Mouse (Mus musculus): ENCODE results near the gene Rapsn. TPM values are rescaled to one million over a fixed set of nuclear protein-coding genes. Genes with fewer than 3 reads are reported as not detected.

The Rapsn gene
- polyA plus RNA-seq (2014; fragmentation: Illumina TruSeq; extraction: RNeasy Lipid Tissue Mini Kit (QIAGEN cat#74804); ENCODE audit: low read depth, low replicate concordance): not detected

GRCm38 (mm10) chr2:91035385-91035784 lies at the start of gene Rapsn:
Gene Rapsn (plus strand): TSS chr2:91035620.

GRCm38 (mm10) chr2:91053934-91054382 lies 18.5 kb downstream of the Rapsn start, which contains the start of gene Psmc3:
Gene Psmc3 (plus strand): TSS chr2:91054009.

GRCm38 (mm10) chr2:91070076-91070800 lies 34.8 kb downstream of the Rapsn start, which contains the start of gene Slc39a13:
Gene Slc39a13 (minus strand): TSS chr2:91070417.

GRCm38 (mm10) chr2:91081775-91082695 lies 46.6 kb downstream of the Rapsn start, which contains the start of gene Spi1:
Gene Spi1 (plus strand): TSS chr2:91082390.

Other genes with a start within 250 kb of the Rapsn start
- gene Mtch2, start 188.5 kb upstream of the Rapsn start, polyA plus RNA-seq (2014; fragmentation: Illumina TruSeq; extraction: RNeasy Lipid Tissue Mini Kit (QIAGEN cat#74804); ENCODE audit: low read depth, low replicate concordance): 649 TPM
- not detected for gene C1qtnf4, start 149.8 kb upstream of the Rapsn start, polyA plus RNA-seq (2014; fragmentation: Illumina TruSeq; extraction: RNeasy Lipid Tissue Mini Kit (QIAGEN cat#74804); ENCODE audit: low read depth, low replicate concordance)
- 10.2 TPM for gene Kbtbd4, start 130.9 kb upstream of the Rapsn start, polyA plus RNA-seq (2014; fragmentation: Illumina TruSeq; extraction: RNeasy Lipid Tissue Mini Kit (QIAGEN cat#74804); ENCODE audit: low read depth, low replicate concordance)
- gene Ndufs3, start 130.8 kb upstream of the Rapsn start, polyA plus RNA-seq (2014; fragmentation: Illumina TruSeq; extraction: RNeasy Lipid Tissue Mini Kit (QIAGEN cat#74804); ENCODE audit: low read depth, low replicate concordance): 153 TPM
- 112 TPM for gene Celf1, start 95.2 kb upstream of the Rapsn start, polyA plus RNA-seq (2014; fragmentation: Illumina TruSeq; extraction: RNeasy Lipid Tissue Mini Kit (QIAGEN cat#74804); ENCODE audit: low read depth, low replicate concordance)
- 116 TPM for gene Psmc3, start 18.4 kb downstream of the Rapsn start, polyA plus RNA-seq (2014; fragmentation: Illumina TruSeq; extraction: RNeasy Lipid Tissue Mini Kit (QIAGEN cat#74804); ENCODE audit: low read depth, low replicate concordance)
- 5.2 TPM for gene Slc39a13, start 34.8 kb downstream of the Rapsn start, polyA plus RNA-seq (2014; fragmentation: Illumina TruSeq; extraction: RNeasy Lipid Tissue Mini Kit (QIAGEN cat#74804); ENCODE audit: low read depth, low replicate concordance)
- 3.0 TPM for gene Spi1, start 46.8 kb downstream of the Rapsn start, polyA plus RNA-seq (2014; fragmentation: Illumina TruSeq; extraction: RNeasy Lipid Tissue Mini Kit (QIAGEN cat#74804); ENCODE audit: low read depth, low replicate concordance)
- gene Mybpc3, start 82.5 kb downstream of the Rapsn start, polyA plus RNA-seq (2014; fragmentation: Illumina TruSeq; extraction: RNeasy Lipid Tissue Mini Kit (QIAGEN cat#74804); ENCODE audit: low read depth, low replicate concordance): not detected
- 7.9 TPM for gene Madd, start 148.2 kb downstream of the Rapsn start, polyA plus RNA-seq (2014; fragmentation: Illumina TruSeq; extraction: RNeasy Lipid Tissue Mini Kit (QIAGEN cat#74804); ENCODE audit: low read depth, low replicate concordance)
- gene Nr1h3, start 167.2 kb downstream of the Rapsn start, polyA plus RNA-seq (2014; fragmentation: Illumina TruSeq; extraction: RNeasy Lipid Tissue Mini Kit (QIAGEN cat#74804); ENCODE audit: low read depth, low replicate concordance): 0.44 TPM
- gene Acp2, start 167.3 kb downstream of the Rapsn start, polyA plus RNA-seq (2014; fragmentation: Illumina TruSeq; extraction: RNeasy Lipid Tissue Mini Kit (QIAGEN cat#74804); ENCODE audit: low read depth, low replicate concordance): 35.7 TPM
- gene Ddb2, start 201.4 kb downstream of the Rapsn start, polyA plus RNA-seq (2014; fragmentation: Illumina TruSeq; extraction: RNeasy Lipid Tissue Mini Kit (QIAGEN cat#74804); ENCODE audit: low read depth, low replicate concordance): 31.4 TPM
- 0.95 TPM for gene Pacsin3, start 220.3 kb downstream of the Rapsn start, polyA plus RNA-seq (2014; fragmentation: Illumina TruSeq; extraction: RNeasy Lipid Tissue Mini Kit (QIAGEN cat#74804); ENCODE audit: low read depth, low replicate concordance)
- 14.1 TPM for gene Arfgap2, start 229.4 kb downstream of the Rapsn start, polyA plus RNA-seq (2014; fragmentation: Illumina TruSeq; extraction: RNeasy Lipid Tissue Mini Kit (QIAGEN cat#74804); ENCODE audit: low read depth, low replicate concordance)

All from sigmoid colon, adult 10 weeks (tissue).